Mouse (Mus musculus): ENCODE data around the gene Arr3.

DNA sequence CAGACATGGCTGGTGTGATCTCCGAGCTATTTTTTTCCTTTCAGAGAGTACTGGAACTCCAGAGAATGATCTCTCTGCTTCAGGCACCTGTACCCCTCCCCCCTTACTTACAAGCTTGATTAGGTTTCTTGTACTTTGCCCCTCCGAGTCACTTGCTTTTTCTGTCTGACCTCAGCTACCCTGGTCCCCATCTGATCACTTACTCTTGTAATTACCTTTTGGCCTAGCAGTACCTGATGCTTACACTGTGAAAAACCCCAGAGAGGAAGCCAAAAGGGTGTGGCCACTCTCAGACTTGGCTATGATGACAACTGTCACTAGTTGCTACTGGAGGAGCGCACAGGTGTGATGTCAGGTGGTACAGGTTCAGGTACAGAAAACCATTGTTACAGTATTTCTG, 13.2 kb downstream of the Arr3 start:
- TF ChIP-seq CTCF (IDR thresholded peaks at IDR 0.05; ENCODE audit: control insufficient read depth, insufficient read depth, insufficient read length) (no peak), USF1 (IDR thresholded peaks at IDR 0.05; ENCODE audit: low read depth) (no peak), MAX (IDR thresholded peaks at IDR 0.05) (no peak)
